Mouse (Mus musculus): ENCODE measurements around the gene Pde6h. TPM values are rescaled to one million over a fixed set of nuclear protein-coding genes. Genes with fewer than 3 reads are reported as not detected.
A peak's percentile ranks its signal among the peaks of the same experiment; 100 is the strongest.

The Pde6h gene
- polyA plus RNA-seq, 1 experiment from 2014 or later, result 0.05 TPM

DNA sequence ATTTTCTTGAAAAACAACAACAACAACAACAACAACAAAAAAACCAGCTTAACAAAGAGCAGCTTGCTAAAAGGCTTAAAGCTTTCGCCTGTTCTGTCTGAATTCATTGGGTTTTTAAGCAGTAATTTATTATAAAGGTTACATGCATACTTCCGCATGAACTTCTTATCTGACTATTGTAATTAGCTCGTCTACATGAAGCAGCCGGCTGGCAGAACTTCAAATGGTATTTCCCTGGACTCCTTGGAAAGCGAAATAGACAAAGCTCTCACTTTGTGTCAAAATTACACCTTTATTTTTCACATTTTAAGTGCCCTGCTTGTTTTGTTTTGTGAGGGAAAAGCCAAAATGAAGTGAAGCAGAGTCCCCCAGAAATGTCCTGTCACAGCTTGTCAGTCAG is 72.7 kb downstream of the Pde6h start:
- Histone ChIP-seq H3K9ac (ENCODE audit: low read depth, low read length) (no peak overlapping the region), H3K27me3 (replicated peaks; ENCODE audit: control insufficient read depth, insufficient read depth, low read length) (no peaks in the 10 kb centered on the region), H3K4me3 (ENCODE audit: low read length) (no peak overlapping the region), H3K36me3 (ENCODE audit: control insufficient read depth, insufficient read depth, low read length) (no peaks in the 10 kb centered on the region), H3K4me2 (ENCODE audit: low read length) (no peak overlapping the region), H3K27ac (ENCODE audit: low read depth, low read length) (no peak overlapping the region), H3K4me1 (ENCODE audit: control insufficient read depth, insufficient read depth, low read depth, low read length) (no peaks in the 10 kb centered on the region), H3K9me3 (ENCODE audit: control insufficient read depth, low read length) (no peaks in the 10 kb centered on the region)
- no peak for ATAC-seq
- 61% methylated on average over 5 of the region's 5 CpGs for WGBS

DNA sequence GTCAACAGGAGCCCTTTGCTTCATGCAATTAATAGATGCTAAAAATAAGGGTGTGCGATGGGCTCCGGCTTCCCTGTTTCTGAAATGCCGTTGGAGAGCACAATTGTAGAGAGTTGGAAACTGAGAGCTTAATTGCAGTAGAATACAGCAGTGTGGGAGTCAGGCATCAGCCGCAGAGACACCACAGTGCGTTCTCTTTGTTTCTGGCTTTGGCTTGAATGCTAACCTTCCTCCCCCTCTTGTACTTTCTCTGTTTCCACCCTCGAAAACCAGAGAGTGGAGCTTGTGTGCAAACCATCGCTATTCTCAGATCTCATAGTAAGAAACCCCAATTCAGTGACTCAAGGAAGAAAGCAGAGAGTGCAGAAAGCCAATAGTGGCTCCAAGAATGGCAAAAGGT is 74.5 kb downstream of the Pde6h start:
- Histone ChIP-seq H3K4me2 (ENCODE audit: low read length) (no peak overlapping the region), H3K9ac (ENCODE audit: low read depth, low read length) (no peak overlapping the region), H3K4me3 (ENCODE audit: low read length) (no peak overlapping the region), H3K4me1 (ENCODE audit: control insufficient read depth, insufficient read depth, low read depth, low read length) (no peaks in the 10 kb centered on the region), H3K27ac (ENCODE audit: low read depth, low read length) (no peak overlapping the region), H3K9me3 (ENCODE audit: control insufficient read depth, low read length) (no peaks in the 10 kb centered on the region), H3K27me3 (replicated peaks; ENCODE audit: control insufficient read depth, insufficient read depth, low read length) (no peaks in the 10 kb centered on the region), H3K36me3 (ENCODE audit: control insufficient read depth, insufficient read depth, low read length) (no peaks in the 10 kb centered on the region)
- ATAC-seq, result no peak
- 80% methylated on average over 7 of the region's 7 CpGs for WGBS

DNA sequence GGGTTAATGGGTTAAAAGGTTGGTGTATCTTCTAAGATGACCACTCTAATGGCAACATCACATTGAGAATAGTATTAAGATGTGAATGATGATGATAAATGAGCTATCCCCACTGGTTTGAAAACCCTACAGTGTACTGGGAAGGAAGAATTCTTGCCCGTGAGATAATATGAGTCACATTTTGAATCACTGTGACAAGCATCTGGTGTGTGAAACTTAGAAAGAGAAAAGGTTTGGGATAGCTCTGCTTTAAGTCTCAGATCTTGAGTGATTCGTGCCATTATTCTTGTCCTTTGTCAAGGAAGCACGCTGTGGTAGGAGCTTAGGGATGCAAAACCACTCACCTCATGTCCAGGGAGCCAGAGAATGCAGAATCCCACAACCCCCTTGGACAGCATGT is 75.4 kb downstream of the Pde6h start:
- H3K4me2 ChIP-seq (ENCODE audit: low read length), result no peak overlapping the region
- H3K4me3 ChIP-seq (ENCODE audit: low read length), result no peak overlapping the region
- 82% methylated on average over 3 of the region's 3 CpGs for WGBS
- no peaks in the 10 kb centered on the region for H3K4me1 ChIP-seq (ENCODE audit: control insufficient read depth, insufficient read depth, low read depth, low read length)
- no peaks in the 10 kb centered on the region for H3K36me3 ChIP-seq (ENCODE audit: control insufficient read depth, insufficient read depth, low read length)
- H3K27me3 ChIP-seq (replicated peaks; ENCODE audit: control insufficient read depth, insufficient read depth, low read length), result no peaks in the 10 kb centered on the region
- no peak overlapping the region for H3K27ac ChIP-seq (ENCODE audit: low read depth, low read length)
- no peak overlapping the region for H3K9ac ChIP-seq (ENCODE audit: low read depth, low read length)
- no peak for ATAC-seq
- no peaks in the 10 kb centered on the region for H3K9me3 ChIP-seq (ENCODE audit: control insufficient read depth, low read length)

DNA sequence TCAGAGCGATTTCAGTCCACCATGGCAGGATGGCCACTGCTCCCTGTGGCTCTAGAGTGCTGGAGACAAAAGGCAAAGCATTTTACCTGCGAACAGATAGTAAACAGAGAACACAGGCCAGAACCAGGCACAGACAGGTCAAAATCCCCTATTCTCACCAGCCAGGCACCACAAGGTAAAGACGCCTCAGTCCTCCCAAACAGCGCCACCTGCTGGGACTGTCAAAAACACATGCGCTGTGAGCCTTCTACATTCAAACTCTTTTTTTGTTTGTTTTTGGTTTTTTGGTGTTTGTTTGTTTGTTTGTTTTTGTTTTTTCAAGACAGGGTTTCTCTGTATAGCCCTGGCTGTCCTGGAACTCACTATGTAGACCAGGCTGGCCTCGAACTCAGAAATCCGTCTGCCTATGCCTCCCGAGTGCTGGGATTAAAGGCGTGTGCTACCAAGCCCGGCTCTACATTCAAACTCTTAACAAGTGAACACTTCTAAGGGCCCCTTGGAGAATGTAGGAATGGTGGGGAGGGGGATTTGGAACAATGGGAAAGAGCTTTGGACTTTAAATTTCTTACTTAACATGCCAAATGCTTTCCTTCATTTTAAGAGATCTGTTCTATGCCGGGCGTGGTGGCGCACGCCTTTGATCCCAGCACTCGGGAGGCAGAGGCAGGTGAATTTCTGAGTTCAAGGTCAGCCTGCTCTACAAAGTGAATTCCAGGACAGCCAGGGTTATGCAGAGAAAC is 76.2 kb downstream of the Pde6h start:
- no peak overlapping the region for H3K27ac ChIP-seq (ENCODE audit: low read depth, low read length)
- 92% methylated on average over 15 of the region's 15 CpGs for WGBS
- no peak overlapping the region for H3K4me2 ChIP-seq (ENCODE audit: low read length)
- no peaks in the 10 kb centered on the region for H3K9me3 ChIP-seq (ENCODE audit: control insufficient read depth, low read length)
- H3K27me3 ChIP-seq (replicated peaks; ENCODE audit: control insufficient read depth, insufficient read depth, low read length), result no peaks in the 10 kb centered on the region
- no peak for ATAC-seq
- H3K4me1 ChIP-seq (ENCODE audit: control insufficient read depth, insufficient read depth, low read depth, low read length), result no peaks in the 10 kb centered on the region
- no peak overlapping the region for H3K4me3 ChIP-seq (ENCODE audit: low read length)
- H3K36me3 ChIP-seq (ENCODE audit: control insufficient read depth, insufficient read depth, low read length), result no peaks in the 10 kb centered on the region
- no peak overlapping the region for H3K9ac ChIP-seq (ENCODE audit: low read depth, low read length)

DNA sequence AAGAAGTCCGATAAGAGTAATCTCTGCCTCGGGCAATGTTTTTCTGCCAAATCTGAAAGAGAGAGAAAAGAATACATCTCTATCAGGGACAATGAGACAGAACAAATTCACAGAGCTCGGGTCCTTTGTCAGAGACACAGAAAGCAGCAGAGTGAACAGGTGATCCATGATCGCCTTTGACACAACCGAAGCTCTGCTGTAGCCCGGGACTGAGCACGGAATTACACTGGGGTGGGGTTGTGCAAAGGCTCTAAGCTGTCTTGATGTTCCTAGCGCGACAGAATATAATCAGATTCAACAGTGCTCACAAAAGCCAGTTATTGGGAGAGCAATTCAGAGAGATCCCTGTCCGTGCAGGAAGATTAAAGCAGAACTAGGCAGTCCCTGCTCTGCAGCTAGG is 77.1 kb downstream of the Pde6h start:
- Histone ChIP-seq H3K4me3 (ENCODE audit: low read length) (no peak overlapping the region), H3K4me1 (ENCODE audit: control insufficient read depth, insufficient read depth, low read depth, low read length) (no peaks in the 10 kb centered on the region), H3K4me2 (ENCODE audit: low read length) (no peak overlapping the region), H3K27me3 (replicated peaks; ENCODE audit: control insufficient read depth, insufficient read depth, low read length) (no peaks in the 10 kb centered on the region), H3K9ac (ENCODE audit: low read depth, low read length) (no peak overlapping the region), H3K9me3 (ENCODE audit: control insufficient read depth, low read length) (no peaks in the 10 kb centered on the region), H3K36me3 (ENCODE audit: control insufficient read depth, insufficient read depth, low read length) (no peaks in the 10 kb centered on the region), H3K27ac (ENCODE audit: low read depth, low read length) (no peak overlapping the region)
- 71% methylated on average over 10 of the region's 10 CpGs for WGBS
- no peak for ATAC-seq

DNA sequence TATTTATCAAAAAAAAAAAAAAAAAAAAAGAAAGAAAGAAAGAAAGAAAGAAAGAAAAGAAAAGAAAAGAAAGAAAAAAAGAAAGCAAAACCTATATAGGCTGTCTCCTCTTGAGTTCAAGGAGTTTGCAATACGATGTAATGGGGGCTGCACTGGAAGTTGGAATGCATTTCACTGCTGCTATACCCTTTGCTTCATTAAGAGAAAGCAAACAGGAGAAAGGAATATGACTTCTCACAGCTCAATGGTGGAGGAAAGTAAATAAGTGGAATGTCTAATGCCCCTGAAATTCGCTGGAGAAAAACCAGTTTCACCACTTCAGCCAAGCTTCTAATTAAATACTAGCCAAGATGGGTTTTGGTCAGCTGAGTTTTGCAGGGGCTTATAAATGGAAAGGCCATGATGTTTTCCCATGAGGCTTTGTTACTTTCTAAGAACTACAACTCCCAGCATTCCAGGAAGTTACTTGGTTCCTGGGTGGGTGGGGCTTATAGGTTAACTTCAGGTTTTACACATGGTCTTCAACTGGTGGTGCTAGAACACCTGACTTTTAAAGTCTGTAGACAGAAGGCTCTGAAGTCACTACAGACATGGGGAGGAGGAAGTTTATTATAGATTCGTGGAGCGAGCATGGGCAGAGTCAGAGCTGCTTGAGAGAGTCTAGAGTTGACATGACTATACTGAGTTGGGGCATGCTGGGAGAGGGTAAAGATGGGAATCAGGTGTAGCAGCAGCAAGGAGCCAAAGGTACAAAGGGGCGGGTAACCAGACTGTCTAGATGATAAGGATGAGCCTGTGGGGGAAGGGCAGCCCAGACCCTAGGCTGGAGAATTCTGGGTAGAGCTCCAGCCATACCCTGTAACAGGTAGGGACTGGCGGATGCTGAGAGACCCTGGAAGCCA is 77.9 kb downstream of the Pde6h start:
- no peak overlapping the region for H3K27ac ChIP-seq (ENCODE audit: low read depth, low read length)
- 82% methylated on average over 6 of the region's 6 CpGs for WGBS

DNA sequence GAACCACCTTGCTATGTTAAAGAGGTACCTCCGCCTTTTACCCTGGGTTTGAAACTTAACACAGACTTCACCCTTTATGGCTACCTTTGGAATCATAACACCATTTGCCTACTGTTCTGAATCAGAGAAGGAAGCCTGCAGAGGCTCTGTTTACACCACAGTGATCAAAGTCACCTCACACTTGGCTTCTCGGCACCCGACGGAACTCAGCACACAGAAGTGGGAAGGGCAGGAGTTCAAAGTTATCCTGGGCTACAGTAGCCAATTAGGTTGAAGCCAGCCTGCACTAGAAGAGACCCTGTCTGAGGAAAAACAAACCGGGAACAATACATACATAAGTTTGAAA is 78.5 kb downstream of the Pde6h start:
- no peak for ATAC-seq
- no peak overlapping the region for H3K27ac ChIP-seq (ENCODE audit: low read depth, low read length)
- no peaks in the 10 kb centered on the region for H3K9me3 ChIP-seq (ENCODE audit: control insufficient read depth, low read length)
- WGBS, result 93% methylated on average over 5 of the region's 5 CpGs
- H3K4me3 ChIP-seq (ENCODE audit: low read length), result no peak overlapping the region
- H3K36me3 ChIP-seq (ENCODE audit: control insufficient read depth, insufficient read depth, low read length), result no peaks in the 10 kb centered on the region
- H3K27me3 ChIP-seq (replicated peaks; ENCODE audit: control insufficient read depth, insufficient read depth, low read length), result no peaks in the 10 kb centered on the region
- no peak overlapping the region for H3K9ac ChIP-seq (ENCODE audit: low read depth, low read length)
- H3K4me2 ChIP-seq (ENCODE audit: low read length), result no peak overlapping the region
- no peaks in the 10 kb centered on the region for H3K4me1 ChIP-seq (ENCODE audit: control insufficient read depth, insufficient read depth, low read depth, low read length)

More for the DNA sequence above, 77.9 kb downstream of the Pde6h start:
- H3K4me3 ChIP-seq (ENCODE audit: low read length), result no peak overlapping the region
- H3K9me3 ChIP-seq (ENCODE audit: control insufficient read depth, low read length), result no peaks in the 10 kb centered on the region
- H3K9ac ChIP-seq (ENCODE audit: low read depth, low read length), result no peak overlapping the region
- 0 out of 2 replicates have a peak, but pooled peaks have one; percentile 24 for ATAC-seq
- no peaks in the 10 kb centered on the region for H3K4me1 ChIP-seq (ENCODE audit: control insufficient read depth, insufficient read depth, low read depth, low read length)
- H3K36me3 ChIP-seq (ENCODE audit: control insufficient read depth, insufficient read depth, low read length), result no peaks in the 10 kb centered on the region
- H3K27me3 ChIP-seq (replicated peaks; ENCODE audit: control insufficient read depth, insufficient read depth, low read length), result no peaks in the 10 kb centered on the region
- no peak overlapping the region for H3K4me2 ChIP-seq (ENCODE audit: low read length)

DNA sequence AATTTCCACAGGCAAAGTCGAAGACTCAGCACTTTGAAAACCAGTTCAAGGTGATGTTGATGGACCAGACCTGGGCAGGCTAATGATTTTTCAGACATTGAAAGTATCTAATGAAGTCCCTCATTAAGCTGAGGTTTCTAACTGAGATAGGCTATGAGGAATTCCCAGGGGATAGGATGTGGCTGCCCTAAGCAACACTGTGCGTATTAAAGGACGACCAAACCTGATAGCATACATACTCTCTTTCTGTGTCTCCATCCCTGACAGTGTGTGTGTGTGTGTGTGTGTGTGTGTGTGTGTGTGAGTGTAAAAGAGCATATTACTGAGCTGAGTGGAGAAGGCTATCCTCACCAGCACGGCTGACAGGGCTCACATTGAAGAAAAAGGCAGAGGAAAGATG is 80.7 kb downstream of the Pde6h start:
- 83% methylated on average over 4 of the region's 4 CpGs for WGBS
- H3K27me3 ChIP-seq (replicated peaks; ENCODE audit: control insufficient read depth, insufficient read depth, low read length), result no peaks in the 10 kb centered on the region
- H3K4me2 ChIP-seq (ENCODE audit: low read length), result no peak overlapping the region
- ATAC-seq, result peak; percentile 61
- no peak overlapping the region for H3K27ac ChIP-seq (ENCODE audit: low read depth, low read length)
- no peaks in the 10 kb centered on the region for H3K36me3 ChIP-seq (ENCODE audit: control insufficient read depth, insufficient read depth, low read length)
- no peak overlapping the region for H3K9ac ChIP-seq (ENCODE audit: low read depth, low read length)
- H3K4me1 ChIP-seq (ENCODE audit: control insufficient read depth, insufficient read depth, low read depth, low read length), result no peaks in the 10 kb centered on the region
- no peak overlapping the region for H3K4me3 ChIP-seq (ENCODE audit: low read length)
- no peaks in the 10 kb centered on the region for H3K9me3 ChIP-seq (ENCODE audit: control insufficient read depth, low read length)

DNA sequence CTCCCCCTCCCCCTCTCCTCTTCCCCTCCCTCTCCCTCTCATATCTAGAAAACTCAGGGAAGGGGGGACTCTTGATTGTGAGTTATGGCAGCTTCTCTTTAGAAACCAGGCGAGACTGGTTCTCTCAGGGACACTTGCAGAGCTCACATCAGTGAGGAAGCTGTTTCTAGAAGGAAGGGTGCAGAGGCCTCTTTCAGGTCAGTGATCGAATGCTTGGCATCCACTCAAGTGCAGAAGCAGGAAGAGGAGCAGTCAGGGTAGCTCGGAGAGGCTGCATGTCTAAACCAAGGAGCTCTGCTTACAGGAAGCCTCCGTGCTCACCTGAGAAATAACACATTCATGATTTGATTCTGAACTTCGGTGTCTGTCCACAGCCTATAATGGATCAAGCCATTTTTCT is 87.6 kb downstream of the Pde6h start:
- Histone ChIP-seq H3K4me1 (ENCODE audit: control insufficient read depth, insufficient read depth, low read depth, low read length) (no peaks in the 10 kb centered on the region), H3K4me2 (ENCODE audit: low read length) (no peak overlapping the region), H3K27me3 (replicated peaks; ENCODE audit: control insufficient read depth, insufficient read depth, low read length) (no peaks in the 10 kb centered on the region), H3K27ac (ENCODE audit: low read depth, low read length) (no peak overlapping the region), H3K4me3 (ENCODE audit: low read length) (no peak overlapping the region), H3K9me3 (ENCODE audit: control insufficient read depth, low read length) (no peaks in the 10 kb centered on the region), H3K36me3 (ENCODE audit: control insufficient read depth, insufficient read depth, low read length) (no peaks in the 10 kb centered on the region), H3K9ac (ENCODE audit: low read depth, low read length) (no peak overlapping the region)
- ATAC-seq, result no peak
- 93% methylated on average over 5 of the region's 5 CpGs for WGBS

Data from hindbrain, embryonic 16.5 days (tissue).